Mouse (Mus musculus) forebrain, embryonic 11.5 days (tissue): ENCODE measurements around the gene Pnpla1. TPM values are rescaled to one million over a fixed set of nuclear protein-coding genes. Genes with fewer than 3 reads are reported as not detected.

ENCODE experiments used
- ATAC-seq: fragments of 200-750 bp; cut with Nextera tagmentation; replicated peaks from 2 replicates; pipeline ENCODE4 v1.8.0; 2017; ENCODE audit warnings: moderate TSS enrichment; ENCODE audit not compliant: low FRiP score
- DNase-seq: peaks from one replicate; pipeline ENCODE4 v3.0.0-alpha.2; 2017; ENCODE audit warnings: low spot score
- H3K27ac ChIP-seq: fragments of 300-500 bp; sonication (generic); 2 replicates; pipeline ENCODE4 v1.5.1; 2014; ENCODE audit warnings: low read depth, low read length
- H3K27me3 ChIP-seq: fragments of 300-500 bp; sonication (generic); 2 replicates; pipeline ENCODE4 v1.6.1; 2014; ENCODE audit warnings: mild to moderate bottlenecking, low read length, mixed read lengths; ENCODE audit not compliant: control insufficient read depth, insufficient read depth
- H3K36me3 ChIP-seq: fragments of 300-500 bp; sonication (generic); 2 replicates; pipeline ENCODE4 v1.6.1; 2014; ENCODE audit warnings: mild to moderate bottlenecking, low read length, moderate library complexity, mixed read lengths; ENCODE audit not compliant: control insufficient read depth, insufficient read depth
- H3K4me1 ChIP-seq: fragments of 300-500 bp; sonication (generic); replicated peaks from 2 replicates; pipeline ENCODE4 v1.6.1; 2014; ENCODE audit warnings: low read length, mixed read lengths; ENCODE audit not compliant: control insufficient read depth, insufficient read depth
- H3K4me2 ChIP-seq: fragments of 300-500 bp; sonication (generic); 2 replicates; pipeline ENCODE4 v1.6.1; 2014; ENCODE audit warnings: low read depth, mild to moderate bottlenecking, low read length, moderate library complexity, mixed read lengths; ENCODE audit not compliant: severe bottlenecking
- H3K4me3 ChIP-seq: fragments of 300-500 bp; sonication (generic); 2 replicates; pipeline ENCODE4 v1.5.1; 2014; ENCODE audit warnings: low read depth, low read length
- H3K9ac ChIP-seq: fragments of 300-500 bp; sonication (generic); 2 replicates; pipeline ENCODE4 v1.6.1; 2014; ENCODE audit warnings: low read length
- H3K9me3 ChIP-seq: fragments of 300-500 bp; sonication (generic); 2 replicates; pipeline ENCODE4 v1.6.1; 2016; ENCODE audit warnings: low read length, mixed read lengths; ENCODE audit not compliant: control insufficient read depth
- WGBS: fragments of 180-500 bp; shearing (Covaris S2); extraction: QIAGEN DNeasy Blood & Tissue Kit; methylation state at CpG from one replicate; pipeline ENCODE4 v1.1.7; 2014; 5-methylcytosine and 5-hydroxymethylcytosine counted together
- polyA plus RNA-seq: library from polyadenylated mRNA; unstranded; fragments of >200 nt; fragmentation: Nextera tagmentation; extraction: Ambion mirVana; gene quantifications from 2 replicates; pipeline ENCODE4 v1.2.1, GENCODE M21; 2014

The Pnpla1 gene
- polyA plus RNA-seq, 1 experiment from 2014 or later: not detected

- ATAC-seq: no peak
- no peak for DNase-seq
- Histone ChIP-seq H3K9me3 (no peaks in the 10 kb centered on the region), H3K4me1 (no peaks in the 10 kb centered on the region), H3K36me3 (no peaks in the 10 kb centered on the region), H3K9ac (no peak overlapping the region), H3K27ac (no peak overlapping the region), H3K4me3 (no peak overlapping the region), H3K4me2 (no peak overlapping the region), H3K27me3 (no peaks in the 10 kb centered on the region)
- whole genome bisulfite sequencing: 87% methylated on average over 19 of the region's 19 CpGs
Measured at GRCm38 (mm10) chr17:28899427-28899826, 41.2 kb downstream of the Pnpla1 start.

- Histone ChIP-seq H3K9me3 (no peaks in the 10 kb centered on the region), H3K36me3 (no peaks in the 10 kb centered on the region), H3K4me2 (no peak overlapping the region), H3K27me3 (no peaks in the 10 kb centered on the region), H3K4me3 (no peak overlapping the region), H3K9ac (no peak overlapping the region), H3K27ac (no peak overlapping the region), H3K4me1 (peaks cover 7% of the 10 kb centered on the region; the same call in 1 of the 2 replicates)
- DNase-seq (no peak), ATAC-seq (no peak)
- WGBS: 74% methylated on average over 4 of the region's 4 CpGs
Measured at GRCm38 (mm10) chr17:28901559-28901958, 43.3 kb downstream of the Pnpla1 start.

DNA sequence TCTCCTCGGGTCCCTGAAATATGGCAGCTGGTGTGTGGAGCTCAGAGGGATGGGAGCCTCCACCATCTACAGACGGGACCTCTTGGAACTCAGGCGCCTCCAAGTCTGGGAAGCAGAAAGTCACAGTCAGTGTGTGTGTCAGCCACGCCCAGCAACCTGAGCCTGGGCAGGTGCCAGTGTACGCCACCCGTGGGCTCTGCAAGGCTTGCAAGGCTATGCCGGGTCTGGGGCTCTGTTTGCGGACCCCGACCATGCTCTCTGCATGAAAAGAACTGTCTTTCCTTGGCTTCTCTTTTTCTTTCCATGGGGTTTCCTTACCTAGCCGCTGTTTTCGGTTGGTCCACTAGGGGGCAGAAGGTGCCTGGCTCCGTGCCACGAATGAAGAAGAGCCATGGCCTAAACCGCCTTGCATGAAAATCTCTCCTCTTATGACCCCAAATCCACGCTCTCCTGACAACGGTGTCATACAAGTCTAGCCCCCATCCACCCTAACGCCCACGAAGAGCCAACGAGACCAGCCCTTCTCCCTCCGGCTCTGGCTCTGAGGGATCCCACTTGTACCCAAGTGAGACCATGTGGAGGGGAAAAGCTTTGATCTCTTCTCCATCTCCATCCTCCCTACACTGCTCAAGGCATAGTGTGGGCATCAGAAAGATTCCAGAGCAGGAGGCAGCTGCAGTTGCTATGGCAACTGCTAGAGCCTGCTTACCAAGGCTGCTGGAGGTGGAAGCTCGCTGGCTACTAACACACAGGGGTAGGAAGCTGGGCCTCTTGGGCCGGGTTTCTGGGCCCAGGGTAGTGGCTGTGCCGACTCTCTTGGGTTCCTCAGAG is 46.5 kb downstream of the Pnpla1 start:
- H3K9ac ChIP-seq: peak overlapping the region; percentile 12; the same call in 1 of the 2 replicates
- no peak overlapping the region for H3K4me3 ChIP-seq
- H3K27ac ChIP-seq: no peak overlapping the region
- no peaks in the 10 kb centered on the region for H3K36me3 ChIP-seq
- H3K27me3 ChIP-seq: peaks cover 5% of the 10 kb centered on the region; the same call in 1 of the 2 replicates
- 32% methylated on average over 23 of the region's 23 CpGs for WGBS
- peak; percentile 27; the same call in 1 of the 2 replicates for ATAC-seq
- DNase-seq: peak; percentile 82
- no peak overlapping the region for H3K4me2 ChIP-seq
- peaks cover 12% of the 10 kb centered on the region; the same call in 1 of the 2 replicates for H3K4me1 ChIP-seq
- H3K9me3 ChIP-seq: no peaks in the 10 kb centered on the region

DNA sequence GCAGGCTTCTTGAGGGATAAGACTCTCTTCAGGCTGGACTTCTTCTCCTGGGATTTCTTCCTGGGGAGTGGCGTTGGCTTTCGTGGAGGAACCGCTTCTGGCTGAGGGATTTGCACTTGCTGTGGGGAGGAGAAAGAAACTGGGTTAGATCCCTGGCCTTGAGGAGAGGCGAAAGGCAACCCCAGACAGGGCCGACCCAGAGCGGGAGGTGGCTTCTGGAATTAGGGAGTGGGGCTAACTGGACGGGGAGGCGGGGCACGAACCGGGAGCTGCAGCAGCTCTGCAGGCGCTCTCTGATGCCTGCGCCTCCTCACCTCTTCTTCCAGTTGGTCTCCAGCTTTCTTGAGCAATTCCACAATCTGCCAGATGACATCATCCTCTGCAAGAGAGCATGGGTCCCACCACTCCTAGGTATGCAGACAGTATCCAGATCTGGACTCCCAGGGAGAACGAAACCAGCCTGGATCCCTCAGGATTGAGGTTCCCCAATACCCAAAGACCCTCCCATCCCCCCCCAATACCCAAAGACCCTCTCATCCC is 47.2 kb downstream of the Pnpla1 start:
- H3K36me3 ChIP-seq: no peaks in the 10 kb centered on the region
- no peak overlapping the region for H3K4me2 ChIP-seq
- H3K4me1 ChIP-seq: peaks cover 12% of the 10 kb centered on the region; the same call in 1 of the 2 replicates
- ATAC-seq (no peak), DNase-seq (no peak)
- H3K27me3 ChIP-seq: peaks cover 5% of the 10 kb centered on the region; the same call in 1 of the 2 replicates
- H3K9ac ChIP-seq: peak overlapping the region; percentile 12; the same call in 1 of the 2 replicates
- H3K27ac ChIP-seq: no peak overlapping the region
- H3K4me3 ChIP-seq: no peak overlapping the region
- H3K9me3 ChIP-seq: no peaks in the 10 kb centered on the region
- 68% methylated on average over 13 of the region's 13 CpGs for WGBS

DNA sequence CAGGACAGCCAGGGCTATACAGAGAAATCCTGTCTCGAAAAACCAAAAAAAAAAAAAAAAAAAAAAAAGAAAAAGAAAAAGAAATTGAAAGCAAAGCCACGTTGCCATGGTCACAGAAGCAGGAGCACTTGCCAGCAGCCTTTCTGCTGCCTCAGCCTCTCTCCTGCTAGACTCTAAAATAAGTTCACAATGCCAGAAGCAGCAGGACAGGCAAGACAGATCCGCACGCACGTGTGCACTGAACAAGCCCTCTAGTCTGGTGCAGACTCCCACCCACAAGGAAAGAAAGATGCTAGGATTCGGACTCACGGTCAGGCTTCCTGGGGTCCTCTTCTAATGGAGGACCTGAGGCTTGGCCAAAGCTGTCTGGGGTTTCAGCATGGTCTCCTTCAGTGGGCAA is 49.7 kb downstream of the Pnpla1 start:
- Histone ChIP-seq H3K36me3 (no peaks in the 10 kb centered on the region), H3K27ac (no peak overlapping the region), H3K4me3 (no peak overlapping the region), H3K27me3 (peaks cover 5% of the 10 kb centered on the region; the same call in 1 of the 2 replicates), H3K9ac (no peak overlapping the region), H3K9me3 (no peaks in the 10 kb centered on the region), H3K4me2 (no peak overlapping the region), H3K4me1 (peaks cover 12% of the 10 kb centered on the region; the same call in 1 of the 2 replicates)
- ATAC-seq (no peak), DNase-seq (no peak)
- WGBS: 85% methylated on average over 7 of the region's 7 CpGs

- Histone ChIP-seq H3K4me1 (peaks cover 12% of the 10 kb centered on the region; the same call in 1 of the 2 replicates), H3K27me3 (peaks cover 5% of the 10 kb centered on the region; the same call in 1 of the 2 replicates), H3K9me3 (no peaks in the 10 kb centered on the region), H3K27ac (no peak overlapping the region), H3K9ac (peak overlapping the region; percentile 47), H3K4me2 (peak overlapping the region; percentile 42), H3K4me3 (peak overlapping the region; percentile 17; the same call in 1 of the 2 replicates), H3K36me3 (no peaks in the 10 kb centered on the region)
- peak; percentile 86 for DNase-seq
- no peak for ATAC-seq
- WGBS: 6% methylated on average over 29 of the region's 29 CpGs
Measured at GRCm38 (mm10) chr17:28909252-28909941, 51.2 kb downstream of the Pnpla1 start.

DNA sequence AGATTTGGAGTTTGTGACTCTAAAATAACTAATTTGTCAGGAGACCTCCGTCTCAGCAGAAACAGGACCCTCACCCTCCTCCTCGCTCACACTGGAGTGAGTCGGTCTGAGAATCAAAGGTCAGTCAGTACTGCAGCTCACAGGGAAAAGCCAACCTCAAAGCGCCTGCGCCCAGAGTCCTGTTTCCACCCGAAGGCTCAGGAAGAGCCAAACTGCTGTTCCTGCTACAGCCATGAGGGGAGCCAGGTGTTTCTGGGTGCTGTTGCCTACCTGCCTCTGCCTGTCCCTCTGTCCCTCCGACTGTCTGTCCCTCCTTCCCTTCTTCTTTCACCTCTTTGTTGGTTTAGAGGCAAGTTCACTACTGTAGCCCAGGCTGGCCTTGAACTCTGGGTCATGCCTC is 51.9 kb downstream of the Pnpla1 start:
- H3K4me3 ChIP-seq: no peak overlapping the region
- peaks cover 5% of the 10 kb centered on the region; the same call in 1 of the 2 replicates for H3K27me3 ChIP-seq
- H3K4me1 ChIP-seq: peaks cover 7% of the 10 kb centered on the region; the same call in 1 of the 2 replicates
- no peak overlapping the region for H3K27ac ChIP-seq
- no peaks in the 10 kb centered on the region for H3K9me3 ChIP-seq
- no peak for DNase-seq
- no peaks in the 10 kb centered on the region for H3K36me3 ChIP-seq
- no peak for ATAC-seq
- H3K9ac ChIP-seq: no peak overlapping the region
- H3K4me2 ChIP-seq: no peak overlapping the region
- WGBS: 22% methylated on average over 7 of the region's 7 CpGs

DNA sequence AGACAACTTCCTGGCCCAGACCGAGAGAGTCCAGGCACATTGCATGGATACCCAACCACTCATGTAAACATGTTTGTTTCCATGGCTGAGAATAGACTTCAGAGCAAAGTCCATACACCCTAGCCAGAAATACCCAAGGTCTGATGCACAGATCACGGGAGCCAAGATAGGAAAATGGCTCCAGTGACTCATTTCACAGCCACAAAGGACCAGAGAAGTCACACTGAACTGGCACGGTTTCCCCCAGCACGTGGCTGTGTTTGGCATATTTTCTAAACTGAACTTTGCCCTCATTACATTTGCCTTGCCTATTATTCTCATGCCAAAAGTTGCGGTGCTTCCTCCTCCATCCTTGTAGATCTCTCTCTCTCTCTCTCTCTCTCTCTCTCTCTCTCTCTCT is 55.0 kb downstream of the Pnpla1 start:
- Histone ChIP-seq H3K27me3 (peaks cover 5% of the 10 kb centered on the region; the same call in 1 of the 2 replicates), H3K27ac (no peak overlapping the region), H3K9ac (no peak overlapping the region), H3K36me3 (no peaks in the 10 kb centered on the region), H3K9me3 (no peaks in the 10 kb centered on the region), H3K4me3 (no peak overlapping the region), H3K4me1 (peaks cover 5% of the 10 kb centered on the region; the same call in 1 of the 2 replicates), H3K4me2 (no peak overlapping the region)
- no peak for ATAC-seq
- 81% methylated on average over 5 of the region's 5 CpGs for WGBS
- DNase-seq: no peak
